Mouse (Mus musculus) olfactory bulb, adult 2 months (tissue): ENCODE measurements at regions not wholly inside any gene's neighbourhood (a gene's known extent, or its start where the extent isn't known, plus 50 kb on each side); places are given as distances from the start of the nearest gene placed in this dataset.

ENCODE experiments used
- CTCF ChIP-seq: fragments of 200-500 bp; IDR thresholded peaks from 2 replicates; pipeline ENCODE4 v1.5.1; 2012; ENCODE audit warnings: low read depth, mild to moderate bottlenecking, low read length, moderate library complexity; ENCODE audit not compliant: insufficient read depth
- POLR2A ChIP-seq: fragments of 200-500 bp; IDR thresholded peaks from 2 replicates; pipeline ENCODE4 v1.6.1; 2012; ENCODE audit warnings: mild to moderate bottlenecking, low read depth, low read length, moderate library complexity; ENCODE audit not compliant: insufficient read depth

DNA sequence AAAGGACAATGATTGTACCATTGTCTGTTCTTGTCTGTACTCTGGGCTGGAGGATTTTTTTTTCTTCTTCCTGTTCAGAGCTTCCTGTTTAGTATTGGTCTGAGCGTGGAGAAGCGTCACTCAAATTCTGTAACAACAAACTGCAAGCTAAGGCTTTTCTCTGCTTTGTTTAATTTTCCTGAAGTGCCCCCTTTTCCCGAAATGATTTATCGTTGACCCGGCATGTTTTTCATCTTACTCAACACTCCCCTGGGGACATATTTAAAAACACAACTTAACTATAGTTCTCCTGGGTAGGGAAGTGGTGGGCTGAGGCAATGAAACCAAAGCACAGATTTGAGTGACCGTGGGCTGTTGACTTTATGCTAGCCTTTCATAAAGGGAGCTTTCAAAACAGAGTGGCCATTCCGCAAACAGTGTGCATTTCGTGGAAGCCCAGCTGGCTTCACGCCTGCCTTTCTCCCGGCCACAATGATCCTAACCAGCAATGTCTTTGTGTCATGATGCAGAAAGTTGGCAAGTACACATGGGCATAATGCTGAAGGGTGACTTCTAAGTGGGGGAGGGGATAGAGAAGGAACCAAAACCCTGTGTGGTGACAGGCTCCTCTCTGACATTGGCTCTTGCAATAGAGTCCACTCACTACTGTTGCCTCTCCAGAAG, 79.8 kb upstream of the Bmp2k start:
- TF ChIP-seq POLR2A (no peak), CTCF (no peak)
